Mouse (Mus musculus) E14TG2a.4 (cell line): ENCODE measurements around the gene Runx3.

ENCODE experiments used
- CTCF ChIP-seq: conservative IDR thresholded peaks from 2 replicates; pipeline ENCODE4 v1.5.1; 2014; ENCODE audit warnings: low read length
- NANOG ChIP-seq: IDR thresholded peaks from 2 replicates; pipeline ENCODE4 v1.6.1; 2014; ENCODE audit warnings: borderline replicate concordance, low read length, mixed read lengths
- POU5F1 ChIP-seq: IDR thresholded peaks from 2 replicates; pipeline ENCODE4 v1.6.1; 2014; ENCODE audit warnings: low read length, borderline replicate concordance

DNA sequence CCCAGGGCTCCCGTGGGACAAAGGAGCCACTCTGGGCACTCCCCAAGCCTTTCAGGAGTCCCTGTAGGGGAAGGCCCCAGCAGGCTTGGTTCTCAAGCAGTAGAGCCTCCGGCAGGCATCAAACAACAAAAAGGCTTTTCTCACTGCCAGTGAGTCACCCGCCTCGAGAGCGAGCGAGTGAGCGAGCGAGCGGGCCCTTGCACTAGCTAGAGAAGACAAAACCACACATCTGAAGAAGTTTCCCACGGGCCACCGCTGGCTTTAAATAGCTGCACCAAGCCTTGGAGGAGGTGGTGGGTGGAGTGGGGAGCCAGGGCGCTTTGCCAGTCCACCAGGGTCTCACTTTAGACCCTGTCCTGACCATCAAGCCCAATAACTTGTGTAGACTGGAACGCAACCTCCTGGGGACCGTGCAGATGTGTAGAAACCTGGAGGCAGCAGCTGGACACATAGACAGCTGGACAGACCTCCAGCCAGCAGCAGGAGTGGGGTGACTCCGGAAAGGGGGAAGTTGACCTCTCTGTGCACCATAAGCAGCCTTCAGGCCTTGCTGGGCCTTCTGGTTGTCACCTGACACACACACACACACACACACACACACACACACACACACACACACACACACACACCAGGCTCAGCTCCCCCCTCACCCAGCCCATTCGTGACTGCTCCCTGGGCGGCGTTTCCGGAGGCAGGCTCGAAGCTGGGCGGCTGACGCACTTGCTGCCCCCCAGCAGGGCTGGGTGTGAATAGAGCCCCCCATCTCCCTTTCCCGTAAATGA, 40.4 kb upstream of the Runx3 start:
- TF ChIP-seq CTCF (no peak), NANOG (no peak), POU5F1 (no peak)
